Mouse (Mus musculus) lung, embryonic 16.5 days (tissue): Measurements from ENCODE around the gene Daam2. TPM values are rescaled to one million over a fixed set of nuclear protein-coding genes. Genes with fewer than 3 reads are reported as not detected.
A peak's percentile ranks its signal among the peaks of the same experiment; 100 is the strongest.

Experiments used
- ATAC-seq: fragments of 200-750 bp; cut with Nextera tagmentation; 2 replicates; pipeline ENCODE4 v1.8.0; 2017; ENCODE audit warnings: low read depth, mild to moderate bottlenecking, moderate library complexity
- H3K27ac ChIP-seq: fragments of 300-500 bp; sonication (generic); 2 replicates; pipeline ENCODE4 v1.5.1; 2014; ENCODE audit warnings: mild to moderate bottlenecking, control low read depth, low read length
- H3K27me3 ChIP-seq: fragments of 300-500 bp; sonication (generic); 2 replicates; pipeline ENCODE4 v1.6.1; 2014; ENCODE audit warnings: low read depth, low read length, mixed read lengths; ENCODE audit not compliant: control insufficient read depth, insufficient read depth
- H3K36me3 ChIP-seq: fragments of 300-500 bp; sonication (generic); 2 replicates; pipeline ENCODE4 v1.6.1; 2014; ENCODE audit warnings: low read length; ENCODE audit not compliant: control insufficient read depth, insufficient read depth
- H3K4me1 ChIP-seq: fragments of 300-500 bp; sonication (generic); replicated peaks from 2 replicates; pipeline ENCODE4 v1.6.1; 2014; ENCODE audit warnings: low read length, mixed read lengths; ENCODE audit not compliant: control insufficient read depth, insufficient read depth
- H3K4me2 ChIP-seq: fragments of 300-500 bp; sonication (generic); 2 replicates; pipeline ENCODE4 v1.6.1; 2014; ENCODE audit warnings: low read depth, low read length, control low read depth
- H3K4me3 ChIP-seq: fragments of 300-500 bp; sonication (generic); 2 replicates; pipeline ENCODE4 v1.5.1; 2014; ENCODE audit warnings: mild to moderate bottlenecking, low read length, control low read depth
- H3K9ac ChIP-seq: fragments of 300-500 bp; sonication (generic); 2 replicates; pipeline ENCODE4 v1.6.1; 2014; ENCODE audit warnings: low read length, control low read depth
- H3K9me3 ChIP-seq: fragments of 300-500 bp; sonication (generic); 2 replicates; pipeline ENCODE4 v1.6.1; 2016; ENCODE audit warnings: low read length; ENCODE audit not compliant: control insufficient read depth
- WGBS: fragments of 180-500 bp; shearing (Covaris S2); extraction: QIAGEN DNeasy Blood & Tissue Kit; methylation state at CpG from one replicate; pipeline ENCODE4 v1.1.7; 2014; 5-methylcytosine and 5-hydroxymethylcytosine counted together
- polyA plus RNA-seq: library from polyadenylated mRNA; unstranded; fragments of >200 nt; fragmentation: Nextera tagmentation; extraction: Ambion mirVana; gene quantifications from 2 replicates; pipeline ENCODE4 v1.2.1, GENCODE M21; 2015

Gene Daam2
- polyA plus RNA-seq, 1 experiment from 2014 or later = 16.9 TPM

GRCm38 (mm10) chr17:49428239-49428688, 135.9 kb downstream of the Daam2 start, which contains the start of gene Mocs1:
Gene Mocs1, plus strand, starts transcription at chr17:49428362.
- ATAC-seq = peak; percentile 98
- peak within 1 kb of the TSS; percentile 95 for H3K4me2 ChIP-seq
- WGBS = 0% methylated on average over 28 of the region's 28 CpGs

GRCm38 (mm10) chr17:49427631-49428238, 136.4 kb downstream of the Daam2 start:
- ATAC-seq = no peak; the same call in 1 of the 2 replicates
- H3K4me1 ChIP-seq = peaks cover 28% of the 10 kb centered on the region
- H3K27ac ChIP-seq = peak overlapping the region; percentile 20; the same call in 1 of the 2 replicates
- WGBS = 20% methylated on average over 9 of the region's 9 CpGs
- H3K36me3 ChIP-seq = no peaks in the 10 kb centered on the region
- peak overlapping the region; percentile 95 for H3K4me2 ChIP-seq
- H3K9me3 ChIP-seq = no peaks in the 10 kb centered on the region
- no peak overlapping the region for H3K9ac ChIP-seq
- no peaks in the 10 kb centered on the region for H3K27me3 ChIP-seq
- peak overlapping the region; percentile 82 for H3K4me3 ChIP-seq

More at GRCm38 (mm10) chr17:49428239-49428688, 135.9 kb downstream of the Daam2 start, which contains the start of gene Mocs1:
- Histone ChIP-seq H3K36me3 (no peaks in the 10 kb centered on the region; the same call in 1 of the 2 replicates), H3K9me3 (no peaks in the 10 kb centered on the region), H3K27ac (peak within 1 kb of the TSS; percentile 88), H3K4me1 (peaks cover 30% of the 10 kb centered on the region), H3K9ac (peak within 1 kb of the TSS; percentile 96), H3K4me3 (peak within 1 kb of the TSS; percentile 82), H3K27me3 (no peaks in the 10 kb centered on the region)

- WGBS = 82% methylated on average over 3 of the region's 3 CpGs
- H3K9me3 ChIP-seq = no peaks in the 10 kb centered on the region
- no peak for ATAC-seq
Observed at GRCm38 (mm10) chr17:49423872-49424271, 140.3 kb downstream of the Daam2 start.

GRCm38 (mm10) chr17:49423067-49423325, 141.1 kb downstream of the Daam2 start:
- 82% methylated on average over 2 of the region's 2 CpGs for WGBS
- no peak overlapping the region for H3K4me3 ChIP-seq
- no peak overlapping the region for H3K9ac ChIP-seq
- no peaks in the 10 kb centered on the region for H3K27me3 ChIP-seq
- H3K4me2 ChIP-seq = no peak overlapping the region
- H3K36me3 ChIP-seq = no peaks in the 10 kb centered on the region
- peaks cover 4% of the 10 kb centered on the region for H3K4me1 ChIP-seq
- no peak overlapping the region for H3K27ac ChIP-seq
- H3K9me3 ChIP-seq = no peaks in the 10 kb centered on the region
- no peak for ATAC-seq

More at GRCm38 (mm10) chr17:49423872-49424271, 140.3 kb downstream of the Daam2 start:
- no peak overlapping the region for H3K9ac ChIP-seq
- no peaks in the 10 kb centered on the region for H3K27me3 ChIP-seq
- no peak overlapping the region for H3K4me3 ChIP-seq
- no peak overlapping the region for H3K4me2 ChIP-seq
- no peaks in the 10 kb centered on the region for H3K36me3 ChIP-seq
- no peak overlapping the region for H3K27ac ChIP-seq
- H3K4me1 ChIP-seq = peaks cover 4% of the 10 kb centered on the region

- H3K4me2 ChIP-seq = no peak overlapping the region
- H3K27ac ChIP-seq = no peak overlapping the region
- H3K9ac ChIP-seq = no peak overlapping the region
- no peaks in the 10 kb centered on the region for H3K27me3 ChIP-seq
- no peak overlapping the region for H3K4me3 ChIP-seq
- ATAC-seq = no peak
- no peaks in the 10 kb centered on the region for H3K9me3 ChIP-seq
- WGBS = 55% methylated on average over 3 of the region's 3 CpGs
- no peaks in the 10 kb centered on the region for H3K4me1 ChIP-seq
- no peaks in the 10 kb centered on the region for H3K36me3 ChIP-seq
Observed at GRCm38 (mm10) chr17:49422286-49423066, 141.7 kb downstream of the Daam2 start.

GRCm38 (mm10) chr17:49419813-49420212, 144.3 kb downstream of the Daam2 start:
- ATAC-seq = no peak
- no peaks in the 10 kb centered on the region for H3K9me3 ChIP-seq
- no peaks in the 10 kb centered on the region for H3K4me1 ChIP-seq
- no peak overlapping the region for H3K4me3 ChIP-seq
- H3K4me2 ChIP-seq = no peak overlapping the region
- H3K9ac ChIP-seq = no peak overlapping the region
- H3K27ac ChIP-seq = no peak overlapping the region
- 43% methylated on average over 6 of the region's 6 CpGs for WGBS
- H3K27me3 ChIP-seq = no peaks in the 10 kb centered on the region
- no peaks in the 10 kb centered on the region for H3K36me3 ChIP-seq

GRCm38 (mm10) chr17:49416228-49416627, 147.9 kb downstream of the Daam2 start:
- H3K4me2 ChIP-seq = no peak overlapping the region
- no peak for ATAC-seq
- no peak overlapping the region for H3K4me3 ChIP-seq
- no peaks in the 10 kb centered on the region for H3K36me3 ChIP-seq
- no peaks in the 10 kb centered on the region for H3K9me3 ChIP-seq
- 81% methylated on average over 3 of the region's 3 CpGs for WGBS
- H3K27ac ChIP-seq = no peak overlapping the region
- no peak overlapping the region for H3K9ac ChIP-seq
- H3K4me1 ChIP-seq = no peaks in the 10 kb centered on the region
- no peaks in the 10 kb centered on the region for H3K27me3 ChIP-seq

- Histone ChIP-seq H3K9me3 (no peaks in the 10 kb centered on the region), H3K9ac (no peak overlapping the region), H3K27ac (no peak overlapping the region), H3K27me3 (no peaks in the 10 kb centered on the region), H3K4me3 (no peak overlapping the region), H3K4me1 (no peaks in the 10 kb centered on the region), H3K36me3 (no peaks in the 10 kb centered on the region), H3K4me2 (no peak overlapping the region)
- WGBS = 53% methylated on average over 3 of the region's 3 CpGs
- no peak for ATAC-seq
Observed at GRCm38 (mm10) chr17:49413554-49413953, 150.6 kb downstream of the Daam2 start.

- H3K4me3 ChIP-seq = no peak overlapping the region
- no peaks in the 10 kb centered on the region for H3K9me3 ChIP-seq
- no peak for ATAC-seq
- no peak overlapping the region for H3K4me2 ChIP-seq
- H3K27me3 ChIP-seq = no peaks in the 10 kb centered on the region
- H3K27ac ChIP-seq = no peak overlapping the region
- 81% methylated on average over 5 of the region's 5 CpGs for WGBS
- H3K4me1 ChIP-seq = no peaks in the 10 kb centered on the region
- H3K36me3 ChIP-seq = no peaks in the 10 kb centered on the region
- no peak overlapping the region for H3K9ac ChIP-seq
Observed at GRCm38 (mm10) chr17:49412974-49413373, 151.2 kb downstream of the Daam2 start.
